Mouse (Mus musculus) brain, embryonic 14.5 days (tissue): ENCODE results near the gene Blvra.

ENCODE experiments used
- CTCF ChIP-seq: fragments of 200-500 bp; IDR thresholded peaks from 2 replicates; pipeline ENCODE4 v1.5.1; 2012; ENCODE audit warnings: inconsistent platforms, mild to moderate bottlenecking, moderate library complexity, borderline replicate concordance; ENCODE audit not compliant: insufficient read depth, insufficient read length; ENCODE audit errors: extremely low read depth
- POLR2A ChIP-seq: fragments of 200-500 bp; IDR thresholded peaks from 2 replicates; pipeline ENCODE4 v1.6.1; 2012; ENCODE audit warnings: mild to moderate bottlenecking, inconsistent platforms, borderline replicate concordance; ENCODE audit not compliant: poor library complexity, insufficient read depth, insufficient read length, severe bottlenecking; ENCODE audit errors: extremely low read depth

DNA sequence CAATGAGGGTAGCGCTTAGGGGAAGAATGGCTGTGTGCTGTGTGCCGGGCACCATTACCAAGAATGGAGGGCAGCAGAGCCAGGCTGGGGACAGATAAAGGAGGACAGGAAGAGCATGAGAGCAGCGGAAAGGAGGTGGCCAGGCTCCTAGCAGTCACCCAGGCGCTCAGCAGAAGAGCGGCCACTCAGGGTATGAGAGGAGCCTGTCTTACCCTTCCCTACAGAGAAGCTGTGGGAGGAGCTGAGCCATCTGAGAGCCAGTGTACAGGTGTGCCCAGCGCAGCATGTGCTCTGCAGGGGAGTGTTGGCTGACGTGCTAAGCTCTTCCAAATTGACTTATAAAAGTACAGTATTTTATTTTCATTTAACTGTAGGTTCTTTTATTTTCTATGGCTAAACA, 1.7 kb upstream of the Blvra start:
- no peak for TF ChIP-seq POLR2A
- TF ChIP-seq CTCF: no peak
